Mouse (Mus musculus): ENCODE measurements around the gene Igf2bp2. TPM values are rescaled to one million over a fixed set of nuclear protein-coding genes. Genes with fewer than 3 reads are reported as not detected.

The Igf2bp2 gene
- total and polyA plus RNA-seq, 3 experiments = 0.43 to 1.5 (median 0.51) TPM

DNA sequence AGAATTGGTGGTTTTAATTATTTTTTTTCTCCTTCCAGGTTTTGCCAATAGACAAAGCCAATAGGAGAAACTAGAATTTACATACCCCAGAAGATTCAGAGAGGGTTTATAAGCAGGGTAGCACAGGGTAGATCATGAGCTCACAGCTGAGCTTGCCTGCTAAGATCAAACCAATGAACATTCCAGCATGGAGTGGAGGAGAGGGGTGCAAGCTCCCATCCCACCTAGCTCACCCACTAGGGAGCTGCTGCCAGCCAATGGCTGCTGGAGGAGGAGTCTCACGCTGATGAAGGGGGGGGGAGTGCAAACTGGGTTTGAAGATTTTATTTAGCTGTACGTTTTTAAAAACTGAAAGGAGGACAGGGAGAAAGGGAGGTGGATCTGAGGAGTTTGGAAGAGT is 14.0 kb downstream of the Igf2bp2 start:
- Histone ChIP-seq H3K36me3 (replicated peaks in 1 of 2; ENCODE audit: control insufficient read depth in 1 of 2, insufficient read depth in 1 of 2, low read length in 1 of 2) (no peaks in the 10 kb centered on the region), H3K9me3 (replicated peaks; ENCODE audit: low read length) (no peaks in the 10 kb centered on the region), H3K27ac (ENCODE audit: insufficient read depth, low read depth) (no peak overlapping the region), H3K9ac (ENCODE audit: insufficient read depth, low read depth) (no peak overlapping the region), H3K79me2 (replicated peaks; ENCODE audit: control insufficient read depth, extremely low read depth, insufficient read depth, poor library complexity, severe bottlenecking) (no peaks in the 10 kb centered on the region), H3K4me2 (ENCODE audit: insufficient read depth, low read depth, poor library complexity, severe bottlenecking) (no peak overlapping the region), H3K4me1 (ENCODE audit: control insufficient read depth in 1 of 2, insufficient read depth in 2 of 2) (peaks cover 5 to 12% of the 10 kb centered on the region in 2 experiments), H3K27me3 (replicated peaks) (no peaks in the 10 kb centered on the region), H3K4me3 (replicated peaks in 1 of 3; ENCODE audit: low read depth in 2 of 3, low read length in 2 of 3, poor library complexity in 1 of 3) (no peak overlapping the region)
- TF ChIP-seq MAFK (IDR thresholded peaks at IDR 0.05; ENCODE audit: insufficient replicate concordance, low read length) (no peak), ZMIZ1 (IDR thresholded peaks at IDR 0.05; ENCODE audit: low read depth, low read length) (no peak), ZNF384 (IDR thresholded peaks at IDR 0.05; ENCODE audit: low read depth, low read length) (no peak), CTCF (conservative IDR thresholded peaks at IDR 0.05 in 1 of 2, IDR thresholded peaks at IDR 0.05 in 1 of 2; ENCODE audit: low read depth in 2 of 2, low read length in 2 of 2) (no peak), MEF2A (IDR thresholded peaks at IDR 0.05; ENCODE audit: borderline replicate concordance, low read depth, low read length) (no peak), BHLHE40 (IDR thresholded peaks at IDR 0.05; ENCODE audit: low read depth, low read length) (no peak), SMC3 (IDR thresholded peaks at IDR 0.05; ENCODE audit: low read depth, low read length) (no peak), MAX (IDR thresholded peaks at IDR 0.05; ENCODE audit: low read length) (no peak)
- in situ Hi-C loops (cut with MboI; ENCODE audit: low pct_ligation_motif_present, low pct_unique_long_range_greater_than_20kb, low sequenced_read_pairs) (no loop called here), dilution Hi-C loops (cut with MboI; ENCODE audit: extremely low pct_ligation_motif_present, extremely low pct_unique_long_range_greater_than_20kb, low sequenced_read_pairs) (no loop called here)
- DNase-seq (ENCODE audit: extremely low read depth) = no peak

DNA sequence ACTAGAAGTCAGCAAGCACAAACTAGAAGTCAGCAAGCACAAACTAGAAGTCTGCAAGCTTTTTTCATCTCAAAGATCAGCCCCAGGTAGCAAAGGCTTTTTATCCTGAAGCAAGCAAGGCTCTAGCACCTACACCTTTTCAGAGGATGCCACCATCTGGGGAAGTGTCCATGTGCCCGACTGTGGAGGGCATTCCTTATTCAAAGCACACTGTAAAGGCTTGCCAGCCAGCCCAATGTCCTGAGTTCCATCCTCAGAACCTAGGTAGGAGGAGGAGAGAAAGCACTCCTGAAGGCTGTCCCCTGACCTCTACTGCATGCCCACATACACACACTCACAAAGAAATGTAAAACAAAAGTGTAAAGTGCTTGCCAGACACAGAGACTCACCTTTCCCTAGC is 16.0 kb downstream of the Igf2bp2 start:
- H3K4me2 ChIP-seq (ENCODE audit: insufficient read depth, low read depth, poor library complexity, severe bottlenecking) = no peak overlapping the region
- in situ Hi-C loops (cut with MboI; ENCODE audit: low pct_ligation_motif_present, low pct_unique_long_range_greater_than_20kb, low sequenced_read_pairs) = no loop called here
- H3K36me3 ChIP-seq (replicated peaks in 1 of 2; ENCODE audit: control insufficient read depth in 1 of 2, insufficient read depth in 1 of 2, low read length in 1 of 2) = no peaks in the 10 kb centered on the region
- dilution Hi-C loops (cut with MboI; ENCODE audit: extremely low pct_ligation_motif_present, extremely low pct_unique_long_range_greater_than_20kb, low sequenced_read_pairs) = no loop called here
- peaks cover 5 to 12% of the 10 kb centered on the region in 2 experiments for H3K4me1 ChIP-seq (ENCODE audit: control insufficient read depth in 1 of 2, insufficient read depth in 2 of 2)
- H3K27ac ChIP-seq (ENCODE audit: insufficient read depth, low read depth) = no peak overlapping the region
- H3K79me2 ChIP-seq (replicated peaks; ENCODE audit: control insufficient read depth, extremely low read depth, insufficient read depth, poor library complexity, severe bottlenecking) = no peaks in the 10 kb centered on the region
- no peak for DNase-seq (ENCODE audit: extremely low read depth)
- H3K9me3 ChIP-seq (replicated peaks; ENCODE audit: low read length) = no peaks in the 10 kb centered on the region
- H3K9ac ChIP-seq (ENCODE audit: insufficient read depth, low read depth) = no peak overlapping the region
- no peak for TF ChIP-seq CHD1 (IDR thresholded peaks at IDR 0.05; ENCODE audit: low read depth, low read length)
- TF ChIP-seq MAX (IDR thresholded peaks at IDR 0.05; ENCODE audit: low read length) = no peak
- TF ChIP-seq E2F4 (IDR thresholded peaks at IDR 0.05; ENCODE audit: insufficient replicate concordance, low read depth, low read length) = no peak
- TF ChIP-seq ZKSCAN1 (IDR thresholded peaks at IDR 0.05; ENCODE audit: borderline replicate concordance, low read depth, low read length) = no peak
- TF ChIP-seq KAT2A (IDR thresholded peaks at IDR 0.05; ENCODE audit: insufficient replicate concordance, low read length) = no peak
- no peak for TF ChIP-seq MXI1 (IDR thresholded peaks at IDR 0.05; ENCODE audit: low read depth, low read length)
- no peak for TF ChIP-seq BHLHE40 (IDR thresholded peaks at IDR 0.05; ENCODE audit: low read depth, low read length)
- TF ChIP-seq EP300 (IDR thresholded peaks at IDR 0.05; ENCODE audit: low read length) = no peak
- no peak for TF ChIP-seq USF2 (conservative IDR thresholded peaks at IDR 0.05; ENCODE audit: low read depth, low read length)
- no peak for TF ChIP-seq RAD21 (IDR thresholded peaks at IDR 0.05; ENCODE audit: low read depth, low read length)
- TF ChIP-seq ELF1 (IDR thresholded peaks at IDR 0.05; ENCODE audit: low read depth, low read length) = no peak
- no peak for TF ChIP-seq TCF12 (IDR thresholded peaks at IDR 0.05; ENCODE audit: low read depth, low read length)
- no peak for TF ChIP-seq ZC3H11A (IDR thresholded peaks at IDR 0.05; ENCODE audit: low read depth, low read length)
- TF ChIP-seq JUND (conservative IDR thresholded peaks at IDR 0.05; ENCODE audit: low read depth, low read length) = no peak
- no peak for TF ChIP-seq ZNF384 (IDR thresholded peaks at IDR 0.05; ENCODE audit: low read depth, low read length)
- no peak for TF ChIP-seq NRF1 (IDR thresholded peaks at IDR 0.05; ENCODE audit: low read depth, low read length)
- TF ChIP-seq POLR2A (IDR thresholded peaks at IDR 0.05; ENCODE audit: low read depth, low read length) = no peak
- TF ChIP-seq NELFE (IDR thresholded peaks at IDR 0.05; ENCODE audit: low read depth, low read length) = no peak
- no peaks in the 10 kb centered on the region for H3K27me3 ChIP-seq (replicated peaks)
- no peak overlapping the region for H3K4me3 ChIP-seq (replicated peaks in 1 of 3; ENCODE audit: low read depth in 2 of 3, low read length in 2 of 3, poor library complexity in 1 of 3)

Measured in CH12.LX (cell line).